Mouse (Mus musculus) urinary bladder, postnatal 0 days (tissue): ENCODE data around the gene Arrdc5. TPM values are rescaled to one million over a fixed set of nuclear protein-coding genes. Genes with fewer than 3 reads are reported as not detected.

ENCODE experiments used
- polyA plus RNA-seq: library from polyadenylated mRNA; unstranded; fragments of >200 nt; fragmentation: Nextera tagmentation; extraction: Ambion mirVana; gene quantifications from 2 replicates; pipeline ENCODE4 v1.2.1, GENCODE M21; 2015

Gene Arrdc5
- not detected in 2 replicates for polyA plus RNA-seq

GRCm38 (mm10) chr17:56300186-56300585, at the start of gene Arrdc5:
TSS of gene Arrdc5 (minus strand) at chr17:56300286.

GRCm38 (mm10) chr17:56325450-56326152, 25.5 kb upstream of the Arrdc5 start, which contains the start of gene Kdm4b:
TSS of gene Kdm4b (plus strand) at chr17:56326062.

DNA sequence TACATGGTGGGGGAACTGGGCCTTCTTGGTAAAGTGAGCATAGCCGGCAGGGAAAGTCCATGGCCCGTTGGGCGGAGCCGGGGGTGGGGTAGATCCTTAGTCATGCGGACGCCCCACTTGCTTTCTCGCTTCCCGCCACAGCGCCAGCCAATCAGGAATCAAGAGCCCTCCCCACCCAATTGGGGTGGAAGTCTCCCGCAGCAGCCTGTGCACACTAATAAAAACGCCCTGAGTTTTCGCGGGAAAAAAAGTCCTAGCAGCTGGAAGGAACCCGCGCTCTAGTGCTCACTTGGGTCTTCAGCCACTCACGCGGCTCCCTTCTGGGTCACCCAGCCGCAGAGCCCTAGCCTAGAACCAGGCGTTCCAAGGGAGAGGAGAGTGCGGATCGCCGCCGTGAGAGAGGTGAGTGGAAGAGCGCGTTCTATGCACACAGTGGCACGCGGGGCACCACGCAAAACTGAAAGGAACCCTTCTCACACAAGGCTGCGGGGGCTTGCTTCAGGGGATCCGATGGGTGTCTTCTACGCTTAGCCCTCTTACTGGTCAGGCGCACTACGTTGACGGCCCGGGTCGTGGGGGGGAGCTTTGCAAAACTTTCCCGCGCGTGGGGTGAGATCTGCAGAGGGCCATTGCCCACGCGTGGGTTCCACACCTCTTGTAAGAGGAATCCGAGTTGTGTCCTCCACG, 3.2 kb upstream of the Arrdc5 start, which contains the start of gene Uhrf1:
Gene Uhrf1 (plus strand): TSS at position 162 of the 687 bp plus-strand sequence.

GRCm38 (mm10) chr17:56292531-56293222, 7.4 kb downstream of the Arrdc5 start, which contains the start of gene Plin3:
TSS of gene Plin3 (minus strand) at chr17:56292873.

DNA sequence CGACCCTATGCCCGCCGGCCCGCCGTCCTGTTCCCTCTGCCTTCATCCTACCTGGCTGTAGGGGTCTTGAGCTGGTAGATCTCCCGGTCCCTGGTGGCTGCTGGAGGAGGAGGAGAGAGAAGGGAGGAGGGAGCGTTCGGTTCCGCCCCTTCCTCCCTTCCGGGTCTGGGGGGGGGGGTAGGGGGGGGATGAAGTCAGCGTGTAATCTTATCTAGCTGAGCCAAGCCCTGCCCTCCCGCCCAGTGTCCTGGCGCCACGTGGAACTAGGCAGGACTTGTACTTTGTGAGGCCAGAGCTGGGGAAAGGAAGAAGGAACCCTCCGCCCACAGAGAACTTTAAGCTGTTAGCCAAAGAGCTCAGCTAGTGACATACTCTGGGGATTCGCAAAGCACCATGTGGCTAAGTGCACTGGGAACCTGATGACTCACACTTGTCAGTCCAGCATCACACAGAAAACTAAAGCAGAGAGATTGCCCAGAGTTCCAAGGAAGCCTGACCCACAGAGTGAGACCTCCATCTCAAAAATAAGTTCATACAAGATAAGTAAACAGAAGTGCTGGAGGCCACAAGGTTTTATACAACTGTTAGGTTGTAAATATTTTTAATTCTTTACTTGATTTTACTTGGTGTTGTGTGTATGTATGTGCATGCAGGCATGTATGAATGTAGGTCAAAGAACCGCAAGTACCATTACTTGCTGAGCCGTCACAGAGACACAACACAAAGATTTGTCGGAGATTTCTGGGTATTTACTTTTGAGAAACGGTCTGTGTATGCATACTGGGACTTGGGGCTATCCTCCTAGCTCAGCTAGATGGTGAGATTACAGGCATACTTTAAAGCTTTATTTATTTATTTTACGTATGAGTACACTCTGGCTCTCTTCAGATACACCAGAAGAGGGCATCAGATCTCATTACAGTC, 23.2 kb downstream of the Arrdc5 start, which contains the start of gene Ticam1:
Gene Ticam1 (minus strand): TSS at position 144 of the 924 bp plus-strand sequence.

GRCm38 (mm10) chr17:56256239-56256881, 43.7 kb downstream of the Arrdc5 start, which contains the start of gene Fem1a:
TSS of gene Fem1a (plus strand) at chr17:56256810.

Other genes with a start within 250 kb of the Arrdc5 start
- gene Ubxn6, start 225.3 kb downstream of the Arrdc5 start, polyA plus RNA-seq = 43.9 and 47.2 TPM in 2 replicates
- gene Hdgfl2, start 220.7 kb downstream of the Arrdc5 start, polyA plus RNA-seq = 53.5 and 57.9 TPM in 2 replicates
- 13.1 and 16.2 TPM in 2 replicates for gene Plin4, start 190.5 kb downstream of the Arrdc5 start, polyA plus RNA-seq
- gene Plin5, start 182.7 kb downstream of the Arrdc5 start, polyA plus RNA-seq = 0.14 and 0.21 TPM in 2 replicates
- 3.4 and 7.2 TPM in 2 replicates for gene Lrg1, start 178.3 kb downstream of the Arrdc5 start, polyA plus RNA-seq
- 0.37 and 0.85 TPM in 2 replicates for gene Sema6b, start 159.9 kb downstream of the Arrdc5 start, polyA plus RNA-seq
- gene Tnfaip8l1, start 137.8 kb downstream of the Arrdc5 start, polyA plus RNA-seq = 3.6 and 4.2 TPM in 2 replicates
- 75.0 and 82.0 TPM in 2 replicates for gene Mydgf, start 116.4 kb downstream of the Arrdc5 start, polyA plus RNA-seq
- gene Dpp9, start 81.4 kb downstream of the Arrdc5 start, polyA plus RNA-seq = 18.3 and 21.8 TPM in 2 replicates
- 8.4 and 9.1 TPM in 2 replicates for gene Fem1a, start 43.5 kb downstream of the Arrdc5 start, polyA plus RNA-seq
- 3.3 and 3.6 TPM in 2 replicates for gene Ticam1, start 23.5 kb downstream of the Arrdc5 start, polyA plus RNA-seq
- 54.0 and 58.1 TPM in 2 replicates for gene Plin3, start 7.4 kb downstream of the Arrdc5 start, polyA plus RNA-seq
- gene Uhrf1, start 3.0 kb upstream of the Arrdc5 start, polyA plus RNA-seq = 21.7 and 31.0 TPM in 2 replicates
- 23.0 and 24.0 TPM in 2 replicates for gene Kdm4b, start 25.8 kb upstream of the Arrdc5 start, polyA plus RNA-seq
- 37.4 and 42.8 TPM in 2 replicates for gene Ptprs, start 176.2 kb upstream of the Arrdc5 start, polyA plus RNA-seq
- gene Znrf4, start 212.1 kb upstream of the Arrdc5 start, polyA plus RNA-seq = not detected in 2 replicates